Mouse (Mus musculus): ENCODE measurements at regions not wholly inside any gene's neighbourhood (a gene's known extent, or its start where the extent isn't known, plus 50 kb on each side); places are given as distances from the start of the nearest gene placed in this dataset.
A peak's percentile ranks its signal among the peaks of the same experiment; 100 is the strongest.

GRCm38 (mm10) chr14:101382838-101383237, 182.7 kb upstream of the Prr30 start:
- DNase-seq (ENCODE audit: extremely low read depth, insufficient read length, low spot score) = no peak

GRCm38 (mm10) chr14:101381943-101382342, 181.8 kb upstream of the Prr30 start:
- no peak for DNase-seq (ENCODE audit: extremely low read depth, insufficient read length, low spot score)

GRCm38 (mm10) chr14:101379663-101380006, 179.5 kb upstream of the Prr30 start:
- no peak for DNase-seq (ENCODE audit: extremely low read depth, insufficient read length, low spot score)

GRCm38 (mm10) chr14:101378965-101379662, 179.0 kb upstream of the Prr30 start:
- DNase-seq (ENCODE audit: extremely low read depth, insufficient read length, low spot score) = peak; percentile 13

GRCm38 (mm10) chr14:101378545-101378944, 178.4 kb upstream of the Prr30 start:
- DNase-seq (ENCODE audit: extremely low read depth, insufficient read length, low spot score) = no peak

- no peak for DNase-seq (ENCODE audit: extremely low read depth, insufficient read length, low spot score)
Measured at GRCm38 (mm10) chr14:101376690-101377089, 176.6 kb upstream of the Prr30 start.

GRCm38 (mm10) chr14:101375833-101376232, 175.7 kb upstream of the Prr30 start:
- DNase-seq (ENCODE audit: extremely low read depth, insufficient read length, low spot score) = no peak

- DNase-seq (ENCODE audit: extremely low read depth, insufficient read length, low spot score) = no peak
Measured at GRCm38 (mm10) chr14:101373864-101374263, 173.7 kb upstream of the Prr30 start.

GRCm38 (mm10) chr14:101359860-101360259, 159.7 kb upstream of the Prr30 start:
- DNase-seq (ENCODE audit: extremely low read depth, insufficient read length, low spot score) = no peak

- no peak for DNase-seq (ENCODE audit: extremely low read depth, insufficient read length, low spot score)
Measured at GRCm38 (mm10) chr14:101353009-101353378, 152.9 kb upstream of the Prr30 start.

- DNase-seq (ENCODE audit: extremely low read depth, insufficient read length, low spot score) = no peak
Measured at GRCm38 (mm10) chr14:101352046-101353008, 152.2 kb upstream of the Prr30 start.

- no peak for DNase-seq (ENCODE audit: extremely low read depth, insufficient read length, low spot score)
Measured at GRCm38 (mm10) chr14:101340331-101340730, 140.2 kb upstream of the Prr30 start.

GRCm38 (mm10) chr14:101332015-101332414, 131.9 kb upstream of the Prr30 start:
- no peak for DNase-seq (ENCODE audit: extremely low read depth, insufficient read length, low spot score)

- DNase-seq (ENCODE audit: extremely low read depth, insufficient read length, low spot score) = no peak
Measured at GRCm38 (mm10) chr14:101327421-101327820, 127.3 kb upstream of the Prr30 start.

- no peak for DNase-seq (ENCODE audit: extremely low read depth, insufficient read length, low spot score)
Measured at GRCm38 (mm10) chr14:101326477-101326941, 126.4 kb upstream of the Prr30 start.

- no peak for DNase-seq (ENCODE audit: extremely low read depth, insufficient read length, low spot score)
Measured at GRCm38 (mm10) chr14:101323361-101323760, 123.2 kb upstream of the Prr30 start.

GRCm38 (mm10) chr14:101307920-101308319, 107.8 kb upstream of the Prr30 start:
- DNase-seq (ENCODE audit: extremely low read depth, insufficient read length, low spot score) = no peak

GRCm38 (mm10) chr14:101304487-101305032, 104.4 kb upstream of the Prr30 start:
- no peak for DNase-seq (ENCODE audit: extremely low read depth, insufficient read length, low spot score)

GRCm38 (mm10) chr14:101297841-101298240, 97.7 kb upstream of the Prr30 start:
- no peak for DNase-seq (ENCODE audit: extremely low read depth, insufficient read length, low spot score)

- no peak for DNase-seq (ENCODE audit: extremely low read depth, insufficient read length, low spot score)
Measured at GRCm38 (mm10) chr14:101294693-101295092, 94.6 kb upstream of the Prr30 start.

GRCm38 (mm10) chr14:101287755-101288154, 87.6 kb upstream of the Prr30 start:
- DNase-seq (ENCODE audit: extremely low read depth, insufficient read length, low spot score) = no peak

Measured in 3134 (cell line).